Mouse (Mus musculus) telencephalon, adult 2 months (tissue): Measurements from ENCODE around the gene Cadps.
"Not testable (repeated sequence)": the region's sequence is repeated elsewhere in the genome, so short reads cannot be mapped to it uniquely, and the experiment has no call there.

Source experiments
- DNase-seq: peaks from one replicate; pipeline ENCODE4 v3.0.0-alpha.2; 2011; ENCODE audit warnings: low read depth, low spot score

The Cadps gene

DNA sequence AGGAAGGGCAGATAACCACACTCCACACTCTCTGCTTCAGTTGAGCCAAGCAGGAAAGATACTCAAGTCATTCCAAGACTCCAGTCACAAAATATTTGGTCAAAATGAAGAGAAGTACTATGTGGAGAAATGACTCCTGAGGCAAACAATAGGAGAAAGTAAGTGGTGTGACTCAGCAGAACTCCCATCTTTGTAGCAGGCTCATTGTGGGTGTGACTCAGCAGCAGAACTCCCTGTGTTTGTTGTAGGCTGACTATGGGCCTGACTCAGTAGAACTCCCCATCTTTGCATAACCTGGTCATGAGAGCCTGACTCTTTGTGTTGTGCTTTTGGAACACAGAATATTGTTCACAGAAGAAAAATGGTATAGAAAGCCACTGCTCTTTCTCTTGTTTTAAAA, 231.1 kb downstream of the Cadps start:
- no peak for DNase-seq

DNA sequence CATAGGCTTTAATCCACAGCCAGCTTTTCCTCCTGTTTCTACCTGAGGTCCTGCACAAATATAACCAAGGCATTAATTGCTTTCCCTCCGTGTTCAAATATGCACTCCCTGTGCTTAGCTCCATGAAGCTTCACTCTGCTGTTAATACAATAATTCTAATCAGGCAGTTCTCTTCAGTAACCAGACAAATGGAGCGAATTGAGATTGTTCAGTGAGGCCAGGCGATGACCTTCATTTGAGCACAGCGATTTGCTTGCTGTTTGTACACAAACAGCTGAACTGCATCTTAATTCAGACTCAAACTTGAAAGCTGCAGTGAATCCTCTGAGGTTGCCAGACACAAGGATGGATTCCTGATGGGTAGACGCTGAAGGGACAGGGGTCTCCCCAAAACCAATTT, 239.3 kb downstream of the Cadps start:
- no peak for DNase-seq

DNA sequence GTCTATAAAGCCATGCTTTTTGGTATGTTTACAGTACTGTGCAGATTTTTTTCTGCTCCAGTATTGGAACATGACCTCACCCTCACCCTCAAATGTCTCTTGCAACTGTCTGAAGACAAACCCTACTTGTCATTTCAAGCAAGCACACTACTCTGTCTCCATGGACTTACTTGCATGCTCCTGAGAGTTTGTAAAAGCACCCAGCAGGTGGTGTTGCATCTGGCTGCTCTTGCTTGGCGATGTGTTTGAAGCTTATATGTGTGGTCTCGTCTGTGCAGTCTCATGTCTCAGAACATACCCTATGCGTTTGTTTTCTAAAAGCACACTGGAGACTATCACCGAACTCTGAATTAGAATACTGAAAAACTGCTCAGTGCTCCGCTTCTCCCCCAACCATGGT, 241.2 kb downstream of the Cadps start:
- DNase-seq, result no peak

DNA sequence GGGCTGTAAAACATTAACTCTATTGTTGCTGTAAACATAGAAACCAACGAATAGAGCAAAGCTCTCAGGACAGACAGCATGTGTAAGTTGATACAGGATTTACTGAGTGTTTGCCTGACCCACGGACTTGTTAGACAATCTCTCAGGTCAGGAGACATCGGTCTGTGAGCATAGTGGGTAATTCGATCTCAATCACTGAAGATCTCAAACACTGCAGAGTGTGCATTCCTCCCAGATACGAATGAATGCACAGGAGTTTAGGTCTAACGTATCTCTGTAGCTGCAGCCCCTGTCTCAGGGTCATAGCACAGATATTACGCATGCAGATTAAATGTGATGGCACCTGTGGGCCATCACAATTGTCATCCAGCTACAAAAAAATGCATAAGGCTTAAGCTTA, 242.1 kb downstream of the Cadps start:
- no peak for DNase-seq

DNA sequence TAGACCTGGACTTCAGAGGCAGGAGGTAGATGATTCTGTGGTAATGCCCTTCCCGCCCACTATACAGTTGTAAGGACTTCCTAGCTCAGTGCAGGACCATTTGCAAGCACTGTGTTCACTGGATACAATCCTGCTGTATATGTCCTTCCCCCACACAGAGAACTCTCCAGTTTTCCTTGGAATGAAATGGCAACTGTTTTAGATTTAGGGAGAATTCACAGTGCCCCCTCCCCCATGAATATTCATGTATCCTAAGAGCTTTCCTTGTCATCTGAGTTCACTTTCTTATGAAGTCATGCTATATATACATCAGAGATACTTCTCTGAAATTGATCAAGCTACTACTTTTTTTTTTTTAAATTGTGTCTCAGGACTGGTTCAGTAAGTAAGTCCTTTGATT, 244.7 kb downstream of the Cadps start:
- DNase-seq, result no peak

DNA sequence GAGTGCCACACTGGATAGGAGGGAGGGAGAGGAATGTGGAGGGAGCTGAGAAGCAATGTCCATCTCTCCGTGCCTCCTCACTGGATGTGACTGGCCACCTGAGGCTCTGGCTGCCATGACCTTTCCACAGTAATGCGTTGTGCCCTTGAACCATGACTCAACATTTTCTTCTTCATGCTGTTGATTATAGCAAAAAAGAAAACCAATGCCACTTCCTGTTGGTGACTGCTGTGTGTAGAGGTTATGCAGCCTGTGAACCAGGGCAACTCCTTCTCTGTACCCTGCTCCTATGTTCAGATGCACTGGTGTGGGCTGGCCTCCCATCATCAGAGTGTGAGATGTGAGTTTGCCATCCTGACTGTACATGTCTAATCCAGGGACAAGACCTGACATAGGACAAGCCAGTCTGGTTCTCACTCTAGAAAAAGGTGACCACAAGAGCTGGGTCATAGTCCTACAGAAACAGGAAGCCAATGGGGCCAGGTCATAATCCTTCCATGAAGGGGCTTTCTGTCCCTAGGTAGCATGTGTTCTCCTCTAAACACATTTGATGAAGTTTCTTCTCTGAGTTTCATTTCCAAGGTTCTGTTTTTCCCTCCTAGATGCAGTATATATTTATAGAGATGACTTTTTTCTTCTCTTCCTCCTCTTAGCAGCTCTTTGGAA, 245.3 kb downstream of the Cadps start:
- no peak for DNase-seq

DNA sequence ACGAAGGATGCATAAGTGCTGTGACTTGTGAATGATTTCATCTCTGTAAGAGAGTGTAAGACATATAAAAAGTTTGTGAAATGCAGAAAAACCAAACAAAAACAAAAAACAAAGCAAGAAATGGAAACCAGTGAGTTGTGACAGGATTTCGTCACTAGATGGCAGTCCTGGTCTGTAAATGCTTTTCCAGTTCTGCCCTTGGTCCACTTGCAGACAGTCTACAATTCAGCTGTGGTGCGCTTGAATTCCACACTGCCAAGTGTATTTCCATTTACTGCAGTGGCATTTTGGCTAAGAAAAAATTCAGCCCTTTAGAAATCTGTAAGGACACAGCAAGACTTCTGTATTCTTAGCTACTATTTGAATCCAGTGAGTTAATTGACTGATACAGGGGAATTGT, 247.8 kb downstream of the Cadps start:
- peak; percentile 64 for DNase-seq

DNA sequence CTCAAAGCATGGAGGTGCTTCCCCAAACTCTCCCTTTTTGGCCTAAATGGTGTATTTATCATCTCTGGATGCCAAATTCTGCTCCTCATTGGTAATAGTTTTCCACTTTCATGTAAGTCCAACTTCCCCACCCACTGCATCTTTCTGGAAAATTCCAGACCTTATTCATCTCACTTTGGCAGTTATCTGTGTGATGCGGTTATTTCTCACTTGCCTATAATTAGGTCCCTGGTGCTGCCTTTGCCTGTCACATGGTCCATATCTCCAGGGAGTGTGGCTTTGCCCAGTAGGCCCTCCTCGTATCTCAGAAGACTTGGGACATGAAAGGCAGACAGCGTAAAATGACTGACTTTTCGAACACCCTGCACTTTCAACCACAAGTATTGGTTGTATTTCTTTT, 248.5 kb downstream of the Cadps start:
- DNase-seq, result peak; percentile 69

DNA sequence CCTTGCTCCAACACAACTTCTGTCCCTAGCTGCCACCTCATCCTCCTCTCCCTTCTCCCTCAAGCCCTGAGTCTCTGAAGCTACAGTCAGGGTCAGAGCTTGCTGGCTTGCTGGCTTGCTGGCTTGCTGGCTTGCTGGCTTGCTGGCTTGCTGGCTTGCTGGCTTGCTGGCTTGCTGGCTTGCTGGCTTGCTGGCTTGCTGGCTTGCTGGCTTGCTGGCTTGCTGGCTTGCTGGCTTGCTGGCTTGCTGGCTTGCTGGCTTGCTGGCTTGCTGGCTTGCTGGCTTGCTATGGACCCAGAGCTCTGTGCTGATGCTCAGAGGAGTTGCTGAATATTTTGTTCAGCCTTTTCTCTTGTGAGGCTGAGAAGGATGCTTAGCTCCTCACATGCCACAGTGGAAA, 261.1 kb downstream of the Cadps start:
- not testable (repeated sequence) for DNase-seq

DNA sequence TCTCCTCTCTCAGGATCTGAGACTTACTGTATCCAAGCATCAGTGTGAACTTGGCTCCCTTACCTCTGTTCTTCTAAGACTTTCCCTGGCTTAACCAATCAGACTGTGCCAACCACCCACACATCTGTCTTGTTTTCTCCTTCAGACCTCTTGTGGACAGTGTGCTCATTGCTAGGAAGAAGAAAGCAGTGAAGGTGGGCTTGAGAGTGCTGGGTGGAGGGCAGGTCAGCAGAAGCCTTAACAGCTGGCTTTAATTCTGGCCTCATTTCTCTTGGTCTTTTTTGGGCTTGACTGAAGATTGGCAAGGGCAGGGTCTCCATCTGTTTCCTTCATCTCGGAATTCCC, 262.7 kb downstream of the Cadps start:
- DNase-seq, result no peak

DNA sequence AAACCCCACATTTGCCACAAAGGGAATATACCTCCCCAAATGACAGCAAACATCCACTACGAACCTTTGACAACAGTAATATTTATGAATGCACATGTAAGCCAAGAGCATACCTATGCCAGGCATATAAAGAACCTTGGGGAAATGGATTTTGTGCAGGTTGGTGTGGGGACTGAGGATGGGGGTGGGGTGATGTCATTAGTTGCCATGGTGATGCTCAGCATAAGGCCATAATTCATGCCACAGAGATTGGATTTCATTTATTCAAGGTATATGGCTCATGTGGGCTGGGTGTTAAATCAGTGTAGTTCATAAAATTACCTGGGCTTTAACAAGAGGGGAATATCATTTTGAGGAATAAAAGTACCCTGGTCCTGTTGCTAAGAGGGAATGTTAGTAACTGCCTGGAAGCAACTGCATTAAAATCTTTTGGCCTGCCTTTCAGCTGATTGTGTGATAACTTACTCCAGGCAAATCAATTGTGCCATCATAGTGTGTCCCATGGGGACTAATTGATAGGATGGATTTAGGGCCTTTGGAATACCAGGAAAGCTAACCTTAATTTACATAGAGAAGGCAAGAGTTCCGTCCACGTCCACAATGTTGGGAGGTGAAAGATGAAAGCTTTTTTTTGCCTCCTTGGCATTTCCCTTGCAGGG, 263.2 kb downstream of the Cadps start:
- DNase-seq, result no peak

DNA sequence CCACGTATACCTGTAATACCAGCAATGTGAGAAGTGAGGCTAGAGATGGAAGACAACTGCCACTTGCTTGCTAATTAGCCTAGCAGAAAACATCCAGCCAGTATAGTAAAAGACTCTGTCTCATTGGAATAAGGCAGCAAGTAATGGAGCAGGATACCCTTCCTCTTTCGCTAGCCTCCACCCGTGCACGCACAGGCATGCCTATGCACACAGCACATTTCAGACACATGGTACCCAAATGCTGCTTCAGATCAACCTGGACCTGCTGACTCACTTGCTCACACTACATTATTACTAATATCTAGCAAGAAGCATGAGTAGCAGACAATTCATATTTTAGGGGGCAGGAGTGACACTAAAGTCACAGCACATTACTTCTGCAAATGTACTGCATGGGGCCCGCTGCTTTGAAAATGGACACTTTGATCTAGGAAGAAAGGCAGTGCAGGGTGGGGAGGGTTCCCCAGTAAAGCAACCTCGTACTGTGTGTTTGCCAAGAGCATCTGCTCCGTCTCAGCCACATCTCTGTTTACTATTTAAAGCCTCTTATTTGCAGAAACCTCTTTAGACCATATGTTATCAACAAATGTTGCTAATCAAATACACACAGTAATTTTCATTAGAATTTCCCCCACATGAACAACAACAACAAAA, 263.8 kb downstream of the Cadps start:
- DNase-seq, result no peak

DNA sequence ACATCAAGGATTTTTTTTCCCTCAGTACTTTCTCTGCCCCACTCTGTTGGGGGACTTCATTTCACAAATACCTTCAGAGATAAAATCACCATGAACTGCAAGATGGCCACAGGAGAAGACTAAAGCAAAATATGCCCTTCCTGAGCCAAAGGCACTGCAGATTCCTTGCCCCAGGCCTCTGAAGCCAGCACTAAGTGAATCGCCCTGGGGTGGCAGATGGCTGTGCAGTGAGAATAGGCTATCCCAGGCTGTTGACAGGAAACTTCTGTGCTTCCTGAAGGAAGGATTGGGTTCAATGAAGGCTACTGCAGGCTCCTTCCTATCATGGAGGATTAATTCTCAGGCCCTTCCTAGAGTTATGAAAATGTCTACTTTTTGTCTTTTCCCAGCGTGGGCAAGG, 268.4 kb downstream of the Cadps start:
- no peak for DNase-seq

DNA sequence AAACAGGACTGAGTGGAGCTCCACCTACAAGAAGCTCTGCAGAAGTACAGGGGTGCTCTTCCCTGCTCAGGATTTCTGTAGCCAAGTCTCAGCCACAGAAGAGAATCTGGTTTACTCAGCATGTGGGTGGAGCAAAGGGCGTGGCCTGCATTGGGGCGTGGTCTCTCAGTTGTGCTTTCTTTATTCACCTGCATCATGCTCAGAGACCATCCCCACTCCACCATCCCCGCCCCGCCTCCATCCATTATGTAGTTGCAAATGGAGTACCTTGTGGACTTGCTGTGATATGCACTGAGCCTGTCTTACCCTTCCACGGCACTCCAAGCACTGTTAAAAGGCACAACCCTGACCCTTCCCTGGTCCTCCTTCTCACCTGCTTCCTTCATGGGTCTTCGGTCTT, 271.5 kb downstream of the Cadps start:
- DNase-seq, result no peak

DNA sequence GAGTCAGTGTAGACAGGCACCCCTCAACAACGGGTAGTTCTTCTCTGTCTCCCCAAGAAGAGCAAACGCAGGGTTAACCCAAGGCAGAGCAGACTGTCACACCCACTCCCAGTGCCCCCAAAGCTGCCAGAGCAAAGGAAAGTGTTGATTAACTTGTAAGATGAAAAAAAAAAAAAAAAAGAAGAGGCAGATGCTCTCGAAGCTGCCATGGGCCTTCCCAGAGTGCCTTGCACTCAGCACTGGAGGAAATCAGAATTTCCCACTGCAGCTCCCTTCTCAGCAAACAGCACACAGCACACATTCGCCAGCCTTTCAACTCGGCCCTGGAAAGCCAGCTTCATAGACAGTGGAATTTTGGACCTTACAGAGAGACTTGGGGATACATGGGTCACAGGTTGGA, 271.9 kb downstream of the Cadps start:
- DNase-seq, result no peak

DNA sequence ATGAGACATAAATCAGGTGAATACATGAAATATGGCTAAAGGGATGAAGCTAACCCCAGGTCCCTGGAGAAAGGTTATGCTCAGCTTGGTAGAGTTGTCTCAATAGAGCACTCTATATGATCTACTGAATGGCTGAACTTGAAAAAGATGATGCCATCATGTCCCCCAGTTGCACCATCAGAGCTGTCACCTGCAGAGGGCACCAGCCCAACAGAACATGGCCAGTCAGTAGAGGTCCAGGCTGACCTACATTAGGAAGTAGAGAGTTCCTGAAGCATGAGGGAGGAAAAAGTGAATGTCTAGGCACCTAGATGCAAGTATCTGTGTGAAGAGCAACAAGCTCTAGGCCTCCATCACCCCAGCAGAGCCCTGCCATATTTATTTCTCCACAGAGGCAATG, 273.6 kb downstream of the Cadps start:
- DNase-seq, result no peak

DNA sequence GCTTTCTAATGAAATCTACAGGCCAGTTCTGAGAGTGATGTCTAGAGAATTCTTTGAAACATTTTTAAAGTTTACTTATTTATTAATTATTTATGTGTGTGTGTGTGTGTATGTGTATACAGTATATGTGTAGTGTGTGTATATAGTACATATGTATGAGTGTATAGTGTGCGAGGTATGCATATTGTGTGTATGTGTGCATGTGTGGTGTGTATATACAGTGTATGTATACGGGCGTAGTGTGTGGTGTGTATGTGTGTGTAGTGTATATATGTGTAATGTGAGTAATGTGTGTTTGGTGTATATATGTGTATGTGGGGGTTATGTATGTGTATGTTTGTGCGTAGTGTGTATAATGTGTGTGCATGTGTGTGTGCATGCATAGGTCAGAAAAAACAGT, 275.4 kb downstream of the Cadps start:
- no peak for DNase-seq

DNA sequence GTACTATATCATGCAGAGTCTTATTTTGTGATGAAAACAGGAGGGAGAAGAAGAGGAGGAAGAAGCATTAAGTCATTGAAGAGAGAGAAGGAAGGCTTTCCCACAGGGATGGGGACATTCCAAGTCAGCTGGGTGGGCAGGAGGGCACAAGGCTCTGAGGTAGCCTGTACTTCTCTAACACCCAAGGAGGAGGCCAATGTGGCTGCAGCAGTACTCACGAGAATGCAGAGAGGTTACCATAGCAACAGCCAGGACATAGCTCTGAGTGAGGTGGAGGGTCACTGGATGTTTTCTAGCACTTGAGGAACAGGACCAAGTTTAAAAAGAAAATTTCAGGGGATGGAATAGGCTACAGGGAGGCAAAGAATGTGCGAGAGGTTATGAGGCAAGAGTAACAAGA, 281.1 kb downstream of the Cadps start:
- DNase-seq, result no peak

DNA sequence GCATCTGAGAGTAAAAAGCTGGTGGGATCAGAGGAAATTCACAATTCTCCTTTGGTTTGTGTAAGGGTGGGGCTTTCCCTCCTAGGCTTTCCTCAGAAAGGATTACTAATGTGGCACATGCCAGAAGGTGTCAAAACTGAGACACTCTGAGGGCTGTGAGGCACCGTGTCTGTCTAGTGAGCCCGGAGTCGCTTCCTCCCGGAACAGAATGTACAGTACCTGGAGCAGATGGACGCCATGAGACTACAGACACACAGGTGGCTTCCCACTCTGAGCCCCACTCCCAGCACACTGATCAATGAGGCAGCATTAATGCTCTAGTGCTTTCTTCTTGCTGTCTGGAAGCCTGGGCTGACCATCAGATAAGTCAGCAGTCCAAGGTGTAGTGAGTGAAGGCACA, 283.8 kb downstream of the Cadps start:
- no peak for DNase-seq

DNA sequence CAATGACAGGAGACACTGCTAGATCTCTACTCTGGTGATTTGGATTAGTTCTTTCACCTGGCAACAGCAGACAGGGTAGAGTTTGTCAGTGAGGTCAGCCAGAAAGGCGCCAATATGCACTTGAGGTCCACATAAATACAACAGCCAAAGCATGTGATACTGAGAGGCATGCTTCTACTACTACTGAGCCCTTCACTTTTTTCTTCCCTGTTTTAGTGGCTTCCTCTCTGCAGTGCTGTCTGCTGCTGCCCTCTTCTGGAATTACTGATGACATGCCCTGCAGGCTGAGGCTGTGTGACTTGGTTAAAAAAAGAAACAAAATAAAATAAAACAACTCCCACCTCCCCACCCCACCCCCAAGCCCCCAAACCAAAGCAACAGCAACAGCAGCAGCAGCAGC, 291.8 kb downstream of the Cadps start:
- DNase-seq, result no peak

DNA sequence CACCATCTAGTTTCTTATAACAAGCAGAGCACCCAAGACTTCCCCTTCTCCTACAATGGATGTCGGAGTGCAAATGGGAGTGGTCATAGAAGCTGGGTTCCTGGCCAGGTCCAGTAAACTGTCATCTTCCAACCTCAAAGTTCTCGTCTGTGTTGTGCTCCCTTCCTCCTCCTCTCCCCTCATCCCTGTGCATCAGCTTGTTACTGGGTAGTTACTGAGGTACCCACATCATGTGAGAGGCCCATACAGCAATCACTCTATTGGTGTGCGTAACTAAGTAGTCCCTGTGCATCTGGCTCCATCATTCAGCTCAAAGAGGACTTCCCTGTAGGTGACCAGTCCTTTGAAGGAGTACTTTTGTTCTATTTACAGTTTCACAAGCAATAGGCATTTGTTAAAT, 292.3 kb downstream of the Cadps start:
- no peak for DNase-seq

DNA sequence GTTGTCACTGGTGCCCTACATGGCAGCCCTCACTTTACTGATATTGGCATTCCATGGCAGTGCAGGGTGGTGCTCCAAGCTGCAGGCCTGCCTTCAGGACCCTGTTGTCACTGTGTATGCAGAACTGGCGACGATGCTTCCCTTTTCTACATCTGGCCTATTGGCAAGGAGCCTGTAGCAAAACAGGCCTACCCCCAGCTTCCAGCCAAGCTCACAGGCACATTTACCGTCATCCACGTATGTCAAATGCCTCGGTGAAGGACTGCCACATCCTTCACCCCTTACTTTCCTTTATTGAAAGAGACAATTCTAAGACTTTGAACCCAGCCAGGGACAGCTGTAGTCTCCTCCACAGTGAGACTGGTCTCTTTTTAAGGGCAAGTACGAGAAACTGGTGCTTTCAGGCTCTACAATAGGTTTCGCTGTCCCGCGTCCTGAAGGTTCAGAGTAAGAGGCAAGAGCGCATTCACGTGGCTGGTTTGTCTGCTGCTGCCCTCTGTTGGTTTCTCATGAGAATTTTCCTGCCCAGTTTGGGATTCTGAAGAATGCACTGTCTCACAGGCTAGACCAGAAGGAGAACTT, 292.8 kb downstream of the Cadps start:
- DNase-seq, result peak; percentile 43

DNA sequence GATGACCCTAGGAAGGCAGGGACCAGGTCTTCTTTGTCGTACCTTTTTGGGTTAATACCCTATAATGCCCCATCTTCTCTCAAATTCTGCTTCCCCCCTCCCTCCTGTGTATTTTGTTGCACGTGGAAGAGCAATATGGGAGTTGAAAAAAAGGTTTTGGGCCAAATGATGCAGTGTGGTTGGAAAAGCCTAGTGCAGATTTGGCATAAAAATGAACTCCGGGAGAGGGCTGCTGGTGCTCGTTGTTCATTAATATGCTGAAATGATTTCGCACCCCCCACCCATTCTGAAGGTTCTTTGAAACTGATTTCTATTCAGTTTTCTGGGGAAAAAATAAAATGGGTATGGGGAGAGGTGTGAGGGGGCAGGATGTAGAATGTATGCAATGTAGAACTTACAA, 295.6 kb downstream of the Cadps start:
- no peak for DNase-seq
